Mouse (Mus musculus) left cerebral cortex, postnatal 14 days (tissue): ENCODE measurements around the gene Astn1. TPM values are rescaled to one million over a fixed set of nuclear protein-coding genes. Genes with fewer than 3 reads are reported as not detected.

Experiments used
- DNase-seq, 2 experiments: peaks; one replicate each; pipeline ENCODE4 v3.0.0; 2021 to 2022; ENCODE audit warnings: low spot score in 2 of 2, mixed read lengths in 1 of 2
- intact Hi-C: fragments of 180-260 bp; cut with DNase I; formaldehyde crosslinking; loops from one replicate; pipeline ENCODE4 v1.15.1; 2025
- long read RNA-seq, 2 experiments: library from polyadenylated mRNA; stranded (forward); transcript quantifications; one replicate each; pipeline ENCODE4 v2.0.0; 2021
- total RNA-seq, 2 experiments: library from RNA; stranded (reverse); gene quantifications; 2 replicates each; pipeline ENCODE4 v1.2.3; 2021

Astn1 gene
- 100 to 1,000 TPM; 194 to 200 TPM for total RNA-seq
- long read RNA-seq, experiment 1, full-length matches to known transcripts: 6 of 27 reads
- long read RNA-seq, experiment 1, partial matches to known transcripts: 5 of 27 reads
- long read RNA-seq, experiment 1, other reads (novel, unspliced or antisense): 16 of 27 reads
- long read RNA-seq, experiment 2, full-length matches to known transcripts: 6 of 25 reads
- long read RNA-seq, experiment 2, partial matches to known transcripts: 3 of 25 reads
- long read RNA-seq, experiment 2, other reads (novel, unspliced or antisense): 16 of 25 reads

DNA sequence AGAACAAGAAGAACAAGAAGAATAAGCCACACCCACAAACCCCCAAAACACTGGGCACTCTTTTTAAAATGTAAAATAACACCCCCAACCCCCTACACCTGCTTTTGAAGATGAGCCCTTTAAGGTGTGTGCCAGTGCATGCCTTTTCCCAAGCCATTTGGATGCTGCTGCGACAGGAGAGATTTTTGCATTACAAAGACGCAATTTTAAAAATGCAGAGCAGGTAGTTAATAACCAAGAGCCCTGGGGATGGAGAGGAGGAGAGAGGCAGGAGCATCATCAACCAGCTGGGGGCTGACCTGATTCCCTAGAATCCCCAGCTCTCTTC, at the start of gene Astn1:
Gene Astn1, plus strand, starts transcription at position 310 of the 328 bp plus-strand sequence.
- intact Hi-C loops: no loop called here
- DNase-seq: peak in 1 of 2 experiments; percentile 14

GRCm38 (mm10) chr1:158323325-158323724, 38.7 kb upstream of the Astn1 start:
- DNase-seq: peak in 1 of 2 experiments; percentile 14
- intact Hi-C loops: no loop called here

DNA sequence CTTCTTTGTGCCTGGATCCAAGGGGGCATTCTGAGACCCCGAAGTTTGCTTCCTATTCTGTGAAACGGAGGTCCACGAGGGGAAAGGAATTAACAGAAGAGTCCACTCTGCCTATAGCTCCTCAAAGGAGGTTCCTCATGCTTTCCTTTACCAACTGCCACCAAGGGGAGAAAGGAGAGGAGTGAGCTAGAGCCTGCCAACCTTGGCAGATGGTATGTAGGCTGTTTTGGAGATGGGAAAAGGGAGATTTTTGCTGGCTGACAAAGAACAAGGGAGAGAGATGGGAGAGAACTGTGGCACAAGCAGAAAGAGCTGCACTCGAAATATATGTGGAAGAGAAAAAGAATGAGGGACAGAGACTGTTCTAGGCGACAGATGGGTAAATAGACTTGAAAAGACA, 33.9 kb upstream of the Astn1 start:
- intact Hi-C loops: no loop called here
- DNase-seq: peak; percentile 51

GRCm38 (mm10) chr1:158328839-158329238, 33.2 kb upstream of the Astn1 start:
- DNase-seq: no peak
- intact Hi-C loops: no loop called here

DNA sequence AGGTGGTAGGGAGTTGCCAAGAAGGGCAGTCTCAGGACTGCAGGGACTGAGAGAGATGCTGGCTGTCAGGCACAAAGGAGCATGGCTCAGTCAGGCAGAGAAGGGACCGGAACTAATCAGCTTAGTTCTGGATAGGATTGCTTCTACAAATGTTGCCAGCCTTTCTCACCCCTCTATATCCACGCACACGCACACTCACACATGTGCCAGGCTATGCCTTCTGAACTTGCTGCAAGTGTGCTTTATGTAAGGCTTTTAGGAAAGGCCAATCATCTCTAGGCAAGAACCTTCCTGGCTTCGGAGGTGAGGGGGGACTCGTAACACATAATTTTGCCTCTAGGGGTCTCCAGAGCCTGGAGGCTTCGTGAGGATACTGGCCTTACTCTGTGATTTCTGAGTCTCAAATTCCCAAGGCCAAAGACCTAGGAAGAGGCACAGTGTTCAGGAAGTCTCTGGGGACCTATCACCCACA, 18.8 kb upstream of the Astn1 start:
- intact Hi-C loops: no loop called here
- DNase-seq: no peak

- intact Hi-C loops: loop anchor here (10.0 kb wide), 2 partner anchors 301 to 609 kb away; no protein-coding TSS in a partner anchor
- peak in 1 of 2 experiments; percentile 55 for DNase-seq
Measured at GRCm38 (mm10) chr1:158353656-158354371, 8.3 kb upstream of the Astn1 start.

DNA sequence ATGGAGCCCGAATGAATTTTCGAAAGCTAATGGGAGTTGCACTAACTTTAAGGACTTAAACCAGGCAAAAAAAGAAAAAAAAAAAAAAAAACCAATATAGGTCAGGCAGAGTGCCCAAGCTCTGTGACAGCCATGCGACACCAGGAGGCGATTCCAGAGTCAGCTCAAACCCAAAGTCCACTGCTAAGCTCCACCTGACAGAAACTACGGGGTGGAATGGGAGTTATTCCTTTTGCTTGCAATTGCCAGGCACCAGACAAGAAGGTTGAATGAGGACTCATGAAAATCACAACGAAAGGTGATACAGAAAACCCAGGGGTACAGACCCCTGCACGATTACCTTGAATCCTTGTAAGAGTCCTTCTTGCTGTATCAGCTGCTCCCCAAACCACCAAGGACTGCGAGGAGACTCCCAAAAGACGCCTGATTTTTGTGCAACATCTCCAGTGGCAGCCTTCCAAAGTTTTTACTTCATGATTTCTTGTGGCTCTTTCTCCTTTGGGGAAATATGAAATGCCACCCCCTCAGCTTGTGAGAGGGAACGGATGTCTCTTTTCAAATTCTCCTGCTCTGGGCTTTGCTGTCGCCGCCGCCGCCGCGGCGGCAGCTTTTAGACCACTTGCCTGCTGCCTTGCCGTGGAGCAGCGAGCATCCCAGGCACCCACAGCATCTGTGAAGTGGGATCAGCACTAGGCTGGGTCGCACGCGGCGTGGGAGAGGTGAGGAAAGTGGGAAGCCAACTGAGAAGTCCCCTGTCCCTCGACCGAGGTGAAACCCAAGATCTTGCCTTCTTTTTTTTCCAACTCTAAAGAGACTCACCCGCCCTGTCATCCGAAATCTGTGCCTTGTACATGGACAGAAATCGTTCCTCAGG, 6.7 kb upstream of the Astn1 start:
- DNase-seq: peak; percentile 55 to 67
- intact Hi-C loops: loop anchor here (5.0 to 10.0 kb wide), 4 partner anchors 52 to 611 kb away; no protein-coding TSS in a partner anchor

DNA sequence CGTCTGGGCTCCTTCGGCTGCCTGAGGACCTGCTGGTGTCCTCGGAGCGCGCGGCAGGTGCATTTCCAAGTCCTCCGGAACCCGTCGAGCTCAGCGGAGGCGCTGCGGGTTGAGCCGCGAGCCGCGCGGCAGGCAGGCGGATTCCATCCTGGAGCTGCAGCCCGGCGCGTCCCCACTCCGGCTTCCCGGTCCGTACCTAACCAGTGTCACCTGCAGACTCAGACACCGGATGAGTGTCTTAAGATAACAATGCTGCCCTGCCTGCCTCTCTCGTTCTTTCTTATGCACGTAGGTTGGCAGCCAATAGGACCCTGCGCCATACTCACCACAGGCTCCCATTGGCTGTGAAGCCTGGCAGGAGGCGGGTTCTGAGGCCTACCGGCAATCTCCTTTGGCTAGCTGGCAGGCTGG, 6.0 kb upstream of the Astn1 start, which contains the start of gene Brinp2:
Gene Brinp2, minus strand, starts transcription at position 276 of the 411 bp plus-strand sequence.
- DNase-seq: peak; percentile 94 to 95
- intact Hi-C loops: loop anchor here (5.0 to 10.0 kb wide), 4 partner anchors 51 to 611 kb away; no protein-coding TSS in a partner anchor

DNA sequence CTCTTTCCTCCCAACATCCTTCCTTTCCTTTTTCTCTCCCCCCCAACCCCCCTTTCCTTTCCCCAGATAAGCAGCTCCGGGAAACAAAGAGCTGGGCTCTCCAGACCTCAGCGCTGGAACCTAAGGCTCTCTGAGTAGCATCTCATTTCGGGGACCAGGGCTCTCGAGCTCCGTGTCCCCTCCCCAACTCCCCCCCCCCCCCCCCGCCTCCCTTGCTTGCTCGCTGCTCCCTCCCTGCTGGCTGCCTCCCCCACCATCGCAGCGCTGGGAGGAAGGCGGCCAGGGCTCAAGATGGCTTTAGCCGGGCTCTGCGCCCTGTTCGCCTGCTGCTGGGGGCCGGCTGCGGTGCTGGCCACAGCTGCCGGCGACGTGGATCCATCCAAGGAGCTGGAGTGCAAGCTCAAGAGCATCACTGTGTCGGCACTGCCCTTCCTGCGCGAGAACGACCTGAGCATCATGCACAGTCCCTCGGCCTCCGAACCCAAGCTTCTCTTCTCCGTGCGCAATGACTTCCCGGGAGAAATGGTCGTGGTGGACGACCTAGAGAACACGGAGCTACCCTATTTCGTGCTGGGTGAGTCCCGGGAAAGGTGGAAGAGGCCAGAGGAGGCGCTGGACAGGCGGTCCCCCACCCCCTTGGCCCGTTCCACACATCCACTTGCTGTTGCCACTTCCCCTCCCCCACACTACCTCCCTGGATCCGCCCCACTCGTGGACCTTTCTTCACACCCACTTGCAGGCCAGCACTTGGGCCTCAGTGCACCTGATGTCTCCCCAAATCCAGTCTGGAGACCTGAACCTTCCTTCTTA, 424 bp downstream of the Astn1 start:
- intact Hi-C loops: no loop called here
- DNase-seq: peak; percentile 26 to 38

DNA sequence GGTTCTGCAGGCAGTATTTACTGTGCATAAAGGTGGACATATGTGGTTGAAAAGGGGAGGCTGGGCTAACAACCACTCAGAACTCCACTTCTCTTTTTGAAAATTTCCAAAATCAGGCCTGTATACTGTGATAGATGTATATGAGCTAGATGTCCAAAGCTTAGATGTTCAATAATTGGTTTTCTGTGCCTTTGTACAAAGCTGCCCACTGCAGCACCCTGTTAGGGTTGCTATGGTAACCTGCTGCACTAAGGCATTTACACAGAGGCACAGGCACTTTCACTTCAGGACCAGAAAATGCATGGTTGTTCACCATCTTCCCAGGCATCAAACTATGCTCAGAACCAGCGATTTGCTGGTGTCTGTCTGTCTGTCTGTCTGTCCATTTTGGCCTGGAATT, 2.4 kb downstream of the Astn1 start:
- DNase-seq: peak; percentile 37 to 50
- intact Hi-C loops: no loop called here

GRCm38 (mm10) chr1:158382277-158382676, 20.2 kb downstream of the Astn1 start:
- DNase-seq: no peak
- intact Hi-C loops: no loop called here

- no peak for DNase-seq
- intact Hi-C loops: no loop called here
Measured at GRCm38 (mm10) chr1:158383210-158383609, 21.1 kb downstream of the Astn1 start.

GRCm38 (mm10) chr1:158385311-158385710, 23.2 kb downstream of the Astn1 start:
- intact Hi-C loops: no loop called here
- DNase-seq: no peak

DNA sequence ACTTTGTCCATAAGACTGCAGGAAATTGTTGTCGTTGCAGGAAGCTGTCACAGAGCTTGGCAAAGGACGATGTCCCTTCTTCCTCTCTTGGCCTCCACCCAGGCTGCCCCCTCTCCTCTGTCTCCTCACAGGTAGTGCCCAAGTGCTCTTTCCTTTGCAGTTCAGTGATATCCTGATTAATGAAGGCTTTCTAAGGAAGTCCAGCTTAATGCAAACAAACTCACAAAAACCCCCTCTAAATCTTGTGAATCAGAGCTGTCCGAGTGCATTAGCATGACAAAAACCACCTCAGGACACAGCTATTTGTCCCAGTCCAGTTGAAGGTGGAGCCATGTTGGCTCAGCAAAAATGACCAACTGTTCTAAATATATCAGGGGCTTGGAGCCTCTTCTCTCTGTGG, 24.7 kb downstream of the Astn1 start:
- intact Hi-C loops: no loop called here
- no peak for DNase-seq

GRCm38 (mm10) chr1:158388995-158389394, 26.9 kb downstream of the Astn1 start:
- intact Hi-C loops: no loop called here
- no peak for DNase-seq

DNA sequence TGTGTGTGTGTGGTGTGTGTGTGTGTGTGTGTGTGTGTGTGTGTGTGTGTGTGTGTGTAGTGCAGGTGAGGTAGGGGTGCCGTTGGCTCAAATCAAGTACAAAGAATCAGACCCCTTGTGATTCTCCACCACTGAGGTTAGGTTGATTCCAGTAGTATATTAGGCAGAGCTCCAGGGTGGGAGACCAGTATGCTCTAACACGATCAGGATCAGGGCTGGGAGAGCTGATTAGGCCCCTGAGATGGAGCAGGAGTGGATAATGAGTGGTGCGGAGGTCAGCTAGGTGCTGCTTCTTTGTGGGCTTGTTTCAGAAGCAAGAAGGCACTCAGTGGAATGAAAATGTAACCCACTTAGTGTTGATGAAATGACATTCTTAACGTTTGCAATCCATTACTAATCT, 28.6 kb downstream of the Astn1 start:
- no peak for DNase-seq
- intact Hi-C loops: no loop called here

DNA sequence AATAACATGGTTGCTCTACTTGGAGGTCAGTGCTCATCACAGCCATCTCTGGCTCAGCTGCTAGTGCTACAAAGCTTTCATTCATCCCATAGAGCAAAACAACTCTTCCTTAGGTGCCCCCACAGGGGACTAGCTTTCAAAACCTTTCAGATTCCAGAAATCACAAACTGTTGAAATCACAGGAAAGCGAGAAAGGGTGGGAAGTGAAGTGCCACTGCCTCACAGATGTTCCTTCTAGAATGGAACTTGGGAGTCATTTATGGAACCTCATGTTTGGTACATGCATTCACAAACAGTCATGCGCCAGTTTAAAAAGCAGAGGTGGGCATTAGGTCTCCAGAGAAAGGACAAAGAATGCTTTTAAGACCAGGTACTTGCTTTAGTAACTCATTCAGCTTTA, 35.0 kb downstream of the Astn1 start:
- DNase-seq: peak in 1 of 2 experiments; percentile 40
- intact Hi-C loops: no loop called here

- intact Hi-C loops: no loop called here
- peak in 1 of 2 experiments; percentile 23 for DNase-seq
Measured at GRCm38 (mm10) chr1:158400898-158401297, 38.8 kb downstream of the Astn1 start.
